Mouse (Mus musculus) embryonic facial prominence, embryonic 14.5 days (tissue): ENCODE results near the gene Ctsa. TPM values are rescaled to one million over a fixed set of nuclear protein-coding genes. Genes with fewer than 3 reads are reported as not detected.
A peak's percentile ranks its signal among the peaks of the same experiment; 100 is the strongest.

Source experiments
- ATAC-seq: fragments of 200-750 bp; cut with Nextera tagmentation; 2 replicates; pipeline ENCODE4 v1.8.0; 2017; ENCODE audit warnings: low read depth, moderate number of reproducible peaks, moderate TSS enrichment
- DNase-seq: peaks from one replicate; pipeline ENCODE4 v3.0.0-alpha.2; 2015; ENCODE audit warnings: low spot score
- H3K27ac ChIP-seq: fragments of 300-500 bp; sonication (generic); replicated peaks from 2 replicates; pipeline ENCODE4 v1.5.1; 2014; ENCODE audit warnings: low read depth, mild to moderate bottlenecking, low read length, moderate library complexity
- H3K27me3 ChIP-seq: fragments of 300-500 bp; sonication (generic); replicated peaks from 2 replicates; pipeline ENCODE4 v1.6.1; 2014; ENCODE audit warnings: low read length; ENCODE audit not compliant: control insufficient read depth, insufficient read depth
- H3K36me3 ChIP-seq: fragments of 300-500 bp; sonication (generic); 2 replicates; pipeline ENCODE4 v1.6.1; 2014; ENCODE audit warnings: low read length, mixed read lengths; ENCODE audit not compliant: control insufficient read depth, insufficient read depth
- H3K4me1 ChIP-seq: fragments of 300-500 bp; sonication (generic); 2 replicates; pipeline ENCODE4 v1.6.1; 2014; ENCODE audit warnings: antibody characterized with exemption, low read length; ENCODE audit not compliant: control insufficient read depth, insufficient read depth
- H3K4me2 ChIP-seq: fragments of 300-500 bp; sonication (generic); 2 replicates; pipeline ENCODE4 v1.6.1; 2014; ENCODE audit warnings: low read depth, mild to moderate bottlenecking, low read length, moderate library complexity, mixed read lengths
- H3K4me3 ChIP-seq: fragments of 300-500 bp; sonication (generic); 2 replicates; pipeline ENCODE4 v1.5.1; 2014; ENCODE audit warnings: low read depth, mild to moderate bottlenecking, low read length
- H3K9ac ChIP-seq: fragments of 300-500 bp; sonication (generic); 2 replicates; pipeline ENCODE4 v1.6.1; 2014; ENCODE audit warnings: low read depth, mild to moderate bottlenecking, low read length, moderate library complexity, mixed read lengths
- H3K9me3 ChIP-seq: fragments of 300-500 bp; sonication (generic); 2 replicates; pipeline ENCODE4 v1.6.1; 2016; ENCODE audit warnings: low read length; ENCODE audit not compliant: control insufficient read depth
- WGBS: fragments of 180-500 bp; shearing (Covaris S2); extraction: QIAGEN DNeasy Blood & Tissue Kit; methylation state at CpG from one replicate; pipeline ENCODE4 v1.1.7; 2014; 5-methylcytosine and 5-hydroxymethylcytosine counted together
- polyA plus RNA-seq: library from polyadenylated mRNA; unstranded; fragments of >200 nt; fragmentation: Nextera tagmentation; extraction: Ambion mirVana; gene quantifications from 2 replicates; pipeline ENCODE4 v1.2.1, GENCODE M21; 2014

Ctsa gene
- polyA plus RNA-seq, 1 experiment from 2014 or later = 140 TPM

GRCm38 (mm10) chr2:164800252-164801004, 32.2 kb upstream of the Ctsa start:
- no peaks in the 10 kb centered on the region for H3K27me3 ChIP-seq
- H3K4me1 ChIP-seq = peaks cover 5% of the 10 kb centered on the region; the same call in 1 of the 2 replicates
- WGBS = 91% methylated on average over 13 of the region's 13 CpGs
- H3K9me3 ChIP-seq = no peaks in the 10 kb centered on the region
- no peak overlapping the region for H3K27ac ChIP-seq
- ATAC-seq (no peak), DNase-seq (no peak)
- peaks cover 58% of the 10 kb centered on the region for H3K36me3 ChIP-seq
- H3K9ac ChIP-seq = no peak overlapping the region
- H3K4me2 ChIP-seq = no peak overlapping the region
- H3K4me3 ChIP-seq = no peak overlapping the region

- DNase-seq (no peak), ATAC-seq (no peak)
- H3K27me3 ChIP-seq = no peaks in the 10 kb centered on the region
- H3K27ac ChIP-seq = no peak overlapping the region
- H3K4me3 ChIP-seq = peak overlapping the region; percentile 76
- H3K9me3 ChIP-seq = no peaks in the 10 kb centered on the region
- H3K4me1 ChIP-seq = peaks cover 13% of the 10 kb centered on the region; the same call in 1 of the 2 replicates
- H3K9ac ChIP-seq = peak overlapping the region; percentile 83; the same call in 1 of the 2 replicates
- peak overlapping the region; percentile 70 for H3K4me2 ChIP-seq
- H3K36me3 ChIP-seq = peaks cover 32% of the 10 kb centered on the region
- 90% methylated on average over 16 of the region's 16 CpGs for WGBS
These were observed 29.3 kb upstream of the Ctsa start for GRCm38 (mm10) chr2:164803201-164803920.

- H3K36me3 ChIP-seq = peaks cover 30% of the 10 kb centered on the region
- DNase-seq (no peak), ATAC-seq (no peak)
- H3K27ac ChIP-seq = no peak overlapping the region
- no peaks in the 10 kb centered on the region for H3K9me3 ChIP-seq
- peak overlapping the region; percentile 83 for H3K9ac ChIP-seq
- H3K4me3 ChIP-seq = peak overlapping the region; percentile 76
- H3K4me2 ChIP-seq = peak overlapping the region; percentile 70
- 44% methylated on average over 1 of the region's 1 CpGs for WGBS
- H3K4me1 ChIP-seq = peaks cover 13% of the 10 kb centered on the region; the same call in 1 of the 2 replicates
- H3K27me3 ChIP-seq = no peaks in the 10 kb centered on the region
These were observed 28.8 kb upstream of the Ctsa start for GRCm38 (mm10) chr2:164803921-164804313.

- Histone ChIP-seq H3K27ac (peak within 1 kb of the TSS; percentile 84), H3K9me3 (no peaks in the 10 kb centered on the region), H3K27me3 (no peaks in the 10 kb centered on the region), H3K4me1 (peaks cover 13% of the 10 kb centered on the region; the same call in 1 of the 2 replicates), H3K36me3 (peaks cover 24% of the 10 kb centered on the region), H3K9ac (peak within 1 kb of the TSS; percentile 83), H3K4me2 (peak within 1 kb of the TSS; percentile 82), H3K4me3 (peak within 1 kb of the TSS; percentile 76)
- 0% methylated on average over 42 of the region's 47 CpGs for WGBS
- DNase-seq (peak; percentile 98), ATAC-seq (peak; percentile 96)
These were observed 27.9 kb upstream of the Ctsa start, which contains the start of the genes Acot8 and Zswim3 for GRCm38 (mm10) chr2:164804533-164805331. Gene Acot8 (minus strand): TSS chr2:164804882. Gene Zswim3 (plus strand): TSS chr2:164805098.

GRCm38 (mm10) chr2:164805332-164805718, 27.3 kb upstream of the Ctsa start:
- Histone ChIP-seq H3K9ac (peak overlapping the region; percentile 78), H3K4me3 (peak overlapping the region; percentile 76), H3K36me3 (peaks cover 18% of the 10 kb centered on the region; the same call in 1 of the 2 replicates), H3K4me2 (peak overlapping the region; percentile 82), H3K27me3 (no peaks in the 10 kb centered on the region), H3K9me3 (no peaks in the 10 kb centered on the region), H3K4me1 (peaks cover 13% of the 10 kb centered on the region; the same call in 1 of the 2 replicates), H3K27ac (peak overlapping the region; percentile 64; the same call in 1 of the 2 replicates)
- no peak for DNase-seq
- 3% methylated on average over 14 of the region's 21 CpGs for WGBS
- ATAC-seq = peak; percentile 44

GRCm38 (mm10) chr2:164806614-164807013, 26.1 kb upstream of the Ctsa start:
- ATAC-seq (no peak), DNase-seq (no peak)
- no peak overlapping the region for H3K27ac ChIP-seq
- no peaks in the 10 kb centered on the region for H3K27me3 ChIP-seq
- H3K4me2 ChIP-seq = no peak overlapping the region
- 0 out of 2 replicates have a peak, but pooled peaks cover 6% of the 10 kb centered on the region for H3K36me3 ChIP-seq
- H3K9me3 ChIP-seq = no peaks in the 10 kb centered on the region
- peaks cover 13% of the 10 kb centered on the region; the same call in 1 of the 2 replicates for H3K4me1 ChIP-seq
- H3K9ac ChIP-seq = 0 out of 2 replicates have a peak overlapping the region, but pooled peaks have one; percentile 5
- H3K4me3 ChIP-seq = no peak overlapping the region
- 64% methylated on average over 7 of the region's 7 CpGs for WGBS

- no peaks in the 10 kb centered on the region for H3K4me1 ChIP-seq
- ATAC-seq = no peak
- no peaks in the 10 kb centered on the region for H3K27me3 ChIP-seq
- WGBS = 48% methylated on average over 2 of the region's 2 CpGs
- H3K27ac ChIP-seq = no peak overlapping the region
- no peak overlapping the region for H3K4me2 ChIP-seq
- DNase-seq = no peak
- H3K36me3 ChIP-seq = 0 out of 2 replicates have a peak, but pooled peaks cover 5% of the 10 kb centered on the region
- no peaks in the 10 kb centered on the region for H3K9me3 ChIP-seq
- no peak overlapping the region for H3K4me3 ChIP-seq
- no peak overlapping the region for H3K9ac ChIP-seq
These were observed 19.1 kb upstream of the Ctsa start for GRCm38 (mm10) chr2:164813557-164813956.

- Histone ChIP-seq H3K27ac (no peak overlapping the region), H3K27me3 (no peaks in the 10 kb centered on the region), H3K9ac (no peak overlapping the region), H3K36me3 (peaks cover 1% of the 10 kb centered on the region; the same call in 1 of the 2 replicates), H3K4me2 (no peak overlapping the region), H3K9me3 (no peaks in the 10 kb centered on the region), H3K4me1 (no peaks in the 10 kb centered on the region), H3K4me3 (no peak overlapping the region)
- DNase-seq = no peak
- no peak for ATAC-seq
- 89% methylated on average over 5 of the region's 5 CpGs for WGBS
These were observed 17.3 kb upstream of the Ctsa start for GRCm38 (mm10) chr2:164815348-164815747.
